Mouse (Mus musculus): ENCODE measurements around the gene Dcaf8. TPM values are rescaled to one million over a fixed set of nuclear protein-coding genes. Genes with fewer than 3 reads are reported as not detected.

Dcaf8 gene
- polyA plus RNA-seq, 1 experiment from 2014 or later: 134 TPM

GRCm38 (mm10) chr1:172180881-172181280, 33.0 kb downstream of the Dcaf8 start:
- Histone ChIP-seq H3K4me1 (no peaks in the 10 kb centered on the region), H3K36me3 (peaks cover 64% of the 10 kb centered on the region), H3K27me3 (no peaks in the 10 kb centered on the region), H3K9me3 (no peaks in the 10 kb centered on the region), H3K9ac (no peak overlapping the region), H3K4me2 (no peak overlapping the region), H3K27ac (no peak overlapping the region), H3K4me3 (no peak overlapping the region)
- ATAC-seq (ENCODE audit: insufficient number of reproducible peaks, low FRiP score, low TSS enrichment, low read depth): no peak
- WGBS: 55% methylated on average over 4 of the region's 4 CpGs

- H3K4me2 ChIP-seq: no peak overlapping the region
- H3K27me3 ChIP-seq: no peaks in the 10 kb centered on the region
- H3K9me3 ChIP-seq: no peaks in the 10 kb centered on the region
- no peak overlapping the region for H3K27ac ChIP-seq
- no peak overlapping the region for H3K9ac ChIP-seq
- WGBS: 94% methylated on average over 3 of the region's 3 CpGs
- peaks cover 67% of the 10 kb centered on the region for H3K36me3 ChIP-seq
- ATAC-seq (ENCODE audit: insufficient number of reproducible peaks, low FRiP score, low TSS enrichment, low read depth): no peak
- no peak overlapping the region for H3K4me3 ChIP-seq
- no peaks in the 10 kb centered on the region for H3K4me1 ChIP-seq
Measured at GRCm38 (mm10) chr1:172181777-172182176, 33.9 kb downstream of the Dcaf8 start.

- ATAC-seq (ENCODE audit: insufficient number of reproducible peaks, low FRiP score, low TSS enrichment, low read depth): no peak
- Histone ChIP-seq H3K9ac (no peak overlapping the region), H3K27me3 (no peaks in the 10 kb centered on the region), H3K4me3 (no peak overlapping the region), H3K27ac (no peak overlapping the region), H3K36me3 (peaks cover 70% of the 10 kb centered on the region), H3K9me3 (no peaks in the 10 kb centered on the region), H3K4me1 (no peaks in the 10 kb centered on the region), H3K4me2 (no peak overlapping the region)
- WGBS: 92% methylated on average over 6 of the region's 6 CpGs
Measured at GRCm38 (mm10) chr1:172183056-172183455, 35.2 kb downstream of the Dcaf8 start.

GRCm38 (mm10) chr1:172183915-172184314, 36.0 kb downstream of the Dcaf8 start:
- no peak for ATAC-seq (ENCODE audit: insufficient number of reproducible peaks, low FRiP score, low TSS enrichment, low read depth)
- no peaks in the 10 kb centered on the region for H3K9me3 ChIP-seq

GRCm38 (mm10) chr1:172186401-172187289, 38.8 kb downstream of the Dcaf8 start:
- Histone ChIP-seq H3K36me3 (peaks cover 78% of the 10 kb centered on the region), H3K9me3 (no peaks in the 10 kb centered on the region), H3K4me3 (no peak overlapping the region), H3K4me1 (no peaks in the 10 kb centered on the region), H3K9ac (no peak overlapping the region), H3K27ac (no peak overlapping the region), H3K4me2 (no peak overlapping the region), H3K27me3 (no peaks in the 10 kb centered on the region)
- 94% methylated on average over 10 of the region's 10 CpGs for WGBS
- no peak for ATAC-seq (ENCODE audit: insufficient number of reproducible peaks, low FRiP score, low TSS enrichment, low read depth)

More at GRCm38 (mm10) chr1:172183915-172184314, 36.0 kb downstream of the Dcaf8 start:
- no peak overlapping the region for H3K9ac ChIP-seq
- H3K4me3 ChIP-seq: no peak overlapping the region
- no peaks in the 10 kb centered on the region for H3K27me3 ChIP-seq
- H3K4me1 ChIP-seq: no peaks in the 10 kb centered on the region
- H3K36me3 ChIP-seq: peaks cover 71% of the 10 kb centered on the region
- H3K27ac ChIP-seq: no peak overlapping the region
- no peak overlapping the region for H3K4me2 ChIP-seq

- H3K9me3 ChIP-seq: no peaks in the 10 kb centered on the region
- H3K27me3 ChIP-seq: no peaks in the 10 kb centered on the region
- peaks cover 85% of the 10 kb centered on the region for H3K36me3 ChIP-seq
- no peak overlapping the region for H3K4me3 ChIP-seq
- no peak overlapping the region for H3K9ac ChIP-seq
- 76% methylated on average over 4 of the region's 4 CpGs for WGBS
- H3K27ac ChIP-seq: no peak overlapping the region
- no peak overlapping the region for H3K4me2 ChIP-seq
- ATAC-seq (ENCODE audit: insufficient number of reproducible peaks, low FRiP score, low TSS enrichment, low read depth): no peak
- no peaks in the 10 kb centered on the region for H3K4me1 ChIP-seq
Measured at GRCm38 (mm10) chr1:172188891-172189290, 41.0 kb downstream of the Dcaf8 start.

- Histone ChIP-seq H3K9ac (no peak overlapping the region), H3K9me3 (no peaks in the 10 kb centered on the region), H3K4me3 (no peak overlapping the region), H3K27me3 (no peaks in the 10 kb centered on the region), H3K4me1 (no peaks in the 10 kb centered on the region), H3K27ac (no peak overlapping the region), H3K36me3 (peaks cover 93% of the 10 kb centered on the region), H3K4me2 (no peak overlapping the region)
- 83% methylated on average over 2 of the region's 2 CpGs for WGBS
- no peak for ATAC-seq (ENCODE audit: insufficient number of reproducible peaks, low FRiP score, low TSS enrichment, low read depth)
Measured at GRCm38 (mm10) chr1:172191578-172191977, 43.7 kb downstream of the Dcaf8 start.

GRCm38 (mm10) chr1:172192217-172192616, 44.3 kb downstream of the Dcaf8 start:
- Histone ChIP-seq H3K4me2 (no peak overlapping the region), H3K27ac (no peak overlapping the region), H3K9me3 (no peaks in the 10 kb centered on the region), H3K4me3 (no peak overlapping the region), H3K36me3 (peaks cover 93% of the 10 kb centered on the region), H3K4me1 (no peaks in the 10 kb centered on the region), H3K27me3 (no peaks in the 10 kb centered on the region), H3K9ac (no peak overlapping the region)
- 97% methylated on average over 3 of the region's 3 CpGs for WGBS
- no peak for ATAC-seq (ENCODE audit: insufficient number of reproducible peaks, low FRiP score, low TSS enrichment, low read depth)

GRCm38 (mm10) chr1:172194435-172194834, 46.6 kb downstream of the Dcaf8 start:
- no peak overlapping the region for H3K4me2 ChIP-seq
- no peaks in the 10 kb centered on the region for H3K4me1 ChIP-seq
- no peak overlapping the region for H3K4me3 ChIP-seq
- H3K27ac ChIP-seq: no peak overlapping the region
- H3K27me3 ChIP-seq: no peaks in the 10 kb centered on the region
- no peak overlapping the region for H3K9ac ChIP-seq
- H3K9me3 ChIP-seq: no peaks in the 10 kb centered on the region
- peaks cover 93% of the 10 kb centered on the region for H3K36me3 ChIP-seq
- 82% methylated on average over 8 of the region's 8 CpGs for WGBS
- no peak for ATAC-seq (ENCODE audit: insufficient number of reproducible peaks, low FRiP score, low TSS enrichment, low read depth)

GRCm38 (mm10) chr1:172197146-172197545, 49.3 kb downstream of the Dcaf8 start:
- no peak for ATAC-seq (ENCODE audit: insufficient number of reproducible peaks, low FRiP score, low TSS enrichment, low read depth)
- Histone ChIP-seq H3K9me3 (no peaks in the 10 kb centered on the region), H3K4me3 (no peak overlapping the region), H3K4me2 (no peak overlapping the region), H3K9ac (no peak overlapping the region), H3K4me1 (peaks cover 19% of the 10 kb centered on the region), H3K36me3 (peaks cover 88% of the 10 kb centered on the region), H3K27me3 (no peaks in the 10 kb centered on the region), H3K27ac (no peak overlapping the region)
- WGBS: 84% methylated on average over 3 of the region's 3 CpGs

GRCm38 (mm10) chr1:172197851-172198250, 50.0 kb downstream of the Dcaf8 start:
- H3K27ac ChIP-seq: no peak overlapping the region
- 78% methylated on average over 5 of the region's 5 CpGs for WGBS
- H3K27me3 ChIP-seq: no peaks in the 10 kb centered on the region
- H3K4me3 ChIP-seq: no peak overlapping the region
- ATAC-seq (ENCODE audit: insufficient number of reproducible peaks, low FRiP score, low TSS enrichment, low read depth): no peak
- peaks cover 26% of the 10 kb centered on the region for H3K4me1 ChIP-seq
- no peaks in the 10 kb centered on the region for H3K9me3 ChIP-seq
- no peak overlapping the region for H3K4me2 ChIP-seq
- H3K36me3 ChIP-seq: peaks cover 85% of the 10 kb centered on the region
- no peak overlapping the region for H3K9ac ChIP-seq

- no peak overlapping the region for H3K9ac ChIP-seq
- ATAC-seq (ENCODE audit: insufficient number of reproducible peaks, low FRiP score, low TSS enrichment, low read depth): no peak
- no peaks in the 10 kb centered on the region for H3K9me3 ChIP-seq
- peaks cover 30% of the 10 kb centered on the region for H3K4me1 ChIP-seq
- H3K27ac ChIP-seq: no peak overlapping the region
- H3K27me3 ChIP-seq: no peaks in the 10 kb centered on the region
- H3K4me2 ChIP-seq: no peak overlapping the region
- H3K4me3 ChIP-seq: no peak overlapping the region
- WGBS: 88% methylated on average over 8 of the region's 8 CpGs
- H3K36me3 ChIP-seq: peaks cover 84% of the 10 kb centered on the region
Measured at GRCm38 (mm10) chr1:172198316-172198715, 50.4 kb downstream of the Dcaf8 start.

Data from limb, embryonic 15.5 days (tissue).